Comparison of ENCODE assay signal across 18 mouse cellular contexts in the genomic region with DNA sequence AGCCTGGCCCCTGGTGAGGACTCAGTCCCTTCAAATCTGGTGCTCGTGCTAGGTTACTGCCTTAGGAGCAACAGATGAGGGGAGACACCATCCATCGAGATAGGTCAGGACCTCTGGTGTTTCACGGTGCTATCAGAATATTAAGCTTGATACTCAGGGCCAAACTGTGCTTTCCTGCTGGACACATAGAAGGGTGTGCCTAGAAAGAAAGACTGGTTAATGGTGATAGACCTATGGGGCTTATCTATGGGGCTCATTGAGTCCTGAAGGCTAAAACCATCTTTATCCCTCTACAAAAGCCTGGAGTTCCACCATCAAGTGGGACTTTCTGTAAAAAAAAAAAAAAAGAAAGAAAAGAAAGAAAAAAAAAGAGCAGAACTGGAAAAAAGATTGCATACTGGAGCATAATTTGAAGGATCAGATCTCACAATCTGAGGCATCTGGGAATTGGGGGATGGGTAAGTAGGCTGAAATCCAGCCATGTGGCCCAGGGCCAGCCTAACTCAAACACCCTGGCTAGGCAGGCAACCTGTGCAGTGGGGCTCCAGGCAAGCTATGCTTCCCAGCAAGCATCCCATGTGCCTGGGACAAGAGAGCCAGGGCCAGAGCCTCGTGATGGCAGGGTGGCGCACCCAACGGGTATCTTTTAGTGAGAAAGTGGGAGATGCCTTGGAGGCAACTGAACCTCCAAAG. TPM values are rescaled to one million over a fixed set of nuclear protein-coding genes. Genes with fewer than 3 reads are reported as not detected.
A peak's percentile ranks its signal among the peaks of the same experiment; 100 is the strongest.
DNase-seq lines count a peak whose midpoint lies in the region; ATAC-seq and TF ChIP-seq lines count a peak whose summit lies in the region.
"Had no signal": no experiment of that assay in that cellular context is flagged by ENCODE, and none has a peak within 500 bp of the region (broad histone marks: within the 10 kb centered on the region; RNA-seq: fewer than 3 reads in every experiment).

No protein-coding gene starts in this region.

- H3K9me3 ChIP-seq in G1E (replicated peaks), result no peaks in the 10 kb centered on the region
- no peaks in the 10 kb centered on the region for H3K9me3 ChIP-seq in liver, embryonic 13.5 days (replicated peaks)
- H3K9me3 ChIP-seq: embryonic facial prominence, embryonic 10.5 days; forebrain, embryonic 13.5 days; heart, embryonic 15.5 days; hindbrain, embryonic 15.5 days had no signal

- no peaks in the 10 kb centered on the region for H3K36me3 ChIP-seq in G1E (replicated peaks)
- no peaks in the 10 kb centered on the region for H3K36me3 ChIP-seq in liver, embryonic 13.5 days
- H3K36me3 ChIP-seq: embryonic facial prominence, embryonic 10.5 days; heart, embryonic 15.5 days; hindbrain, embryonic 15.5 days had no signal

- no peak overlapping the region for H3K4me2 ChIP-seq in liver, embryonic 13.5 days
- H3K4me2 ChIP-seq: forebrain, embryonic 13.5 days; heart, embryonic 11.5 days; heart, embryonic 15.5 days; hindbrain, embryonic 15.5 days had no signal

- WGBS in liver, embryonic 13.5 days (ENCODE audit: insufficient replicate concordance), result 48% methylated on average over 6 of the region's 6 CpGs

- H3K4me3 ChIP-seq in G1E (ENCODE audit: low read depth, low read length), result no peak overlapping the region
- no peak overlapping the region for H3K4me3 ChIP-seq in liver, embryonic 13.5 days (replicated peaks)
- H3K4me3 ChIP-seq: embryonic facial prominence, embryonic 10.5 days; forebrain, embryonic 13.5 days; heart, adult 2 months; heart, embryonic 15.5 days; hindbrain, embryonic 15.5 days had no signal

- peak; percentile 54 for ATAC-seq in G1E (ENCODE audit: extremely low read depth, insufficient number of reproducible peaks, low FRiP score, poor library complexity, severe bottlenecking)
- peak; percentile 75 for ATAC-seq in liver, embryonic 13.5 days (ENCODE audit: low read depth)
- no peak for ATAC-seq in granulocyte monocyte progenitor cell, adult 5-6 weeks (replicated peaks; ENCODE audit: poor library complexity, severe bottlenecking)
- ATAC-seq: forebrain, embryonic 13.5 days had no signal

- H3K9ac ChIP-seq in liver, embryonic 13.5 days, result no peak overlapping the region
- H3K9ac ChIP-seq: forebrain, embryonic 13.5 days; heart, embryonic 15.5 days; hindbrain, embryonic 15.5 days had no signal

- H3K27me3 ChIP-seq in G1E (ENCODE audit: insufficient read depth, low read length), result peaks cover 15% of the 10 kb centered on the region; the same call in 1 of the 2 replicates
- H3K27me3 ChIP-seq in liver, embryonic 13.5 days, result no peaks in the 10 kb centered on the region
- H3K27me3 ChIP-seq: heart, embryonic 15.5 days; hindbrain, embryonic 15.5 days had no signal

- peaks cover 19% of the 10 kb centered on the region for H3K4me1 ChIP-seq in G1E (ENCODE audit: insufficient read depth, low read depth, low read length)
- peaks cover 24% of the 10 kb centered on the region for H3K4me1 ChIP-seq in liver, embryonic 13.5 days (replicated peaks)
- H3K4me1 ChIP-seq: embryonic facial prominence, embryonic 10.5 days; forebrain, embryonic 13.5 days; heart, embryonic 15.5 days; hindbrain, embryonic 15.5 days had no signal

- H3K27ac ChIP-seq in liver, embryonic 13.5 days, result no peak overlapping the region; the same call in 1 of the 2 replicates
- H3K27ac ChIP-seq: embryonic facial prominence, embryonic 10.5 days; forebrain, embryonic 13.5 days; heart, adult 2 months; heart, embryonic 15.5 days; hindbrain, embryonic 15.5 days had no signal

- intact Hi-C loops in left cerebral cortex, postnatal 4 days (cut with DNase I), result no loop called here
- intact Hi-C loops in left cerebral cortex, postnatal 10 days (cut with DNase I), result no loop called here
- intact Hi-C loops in heart, postnatal 25 days (cut with DNase I), result no loop called here

- DNase-seq in adrenal gland, postnatal 14 days, result peak; percentile 20
- no peak for DNase-seq in adrenal gland, adult 8-10 months
- peak; percentile 40 for DNase-seq in left cerebral cortex, postnatal 4 days
- no peak for DNase-seq in left cerebral cortex, postnatal 10 days (ENCODE audit: extremely low spot score in 1 of 2, low spot score in 2 of 2)
- DNase-seq in G1E (ENCODE audit: low spot score), result no peak
- no peak for DNase-seq in liver, embryonic 13.5 days
- no peak for DNase-seq in heart, postnatal 25 days (ENCODE audit: low spot score)
- DNase-seq: adrenal gland, adult 2 months; cerebellum, adult 2 months; gastrocnemius, postnatal 10 days; heart, adult 2 months; heart, postnatal 14 days had no signal

- TF ChIP-seq CTCF in G1E (IDR thresholded peaks at IDR 0.05; ENCODE audit: low read depth, low read length), result no peak

RNA-seq across cellular contexts. Expression of gene Rbp2, which starts 24.6 kb away (rescaled TPM):
- 0.68 TPM in 1 of 2 replicates, not detected in the other for total RNA-seq in adrenal gland, postnatal 14 days (2021)
- total RNA-seq in adrenal gland, adult 8-10 months (2022), result not detected
- total RNA-seq in left cerebral cortex, postnatal 4 days (2021), result not detected
- not detected for total RNA-seq in left cerebral cortex, postnatal 10 days (2021)
- total RNA-seq in G1E (2014; fragmentation: Nextera tagmentation) (not detected in 2 replicates), G1E (2017) (0.58 TPM in 1 of 2 replicates, not detected in the other)
- polyA plus RNA-seq in G1E (2012), result 0.39 and 0.45 TPM in 2 replicates
- polyA plus RNA-seq in liver, embryonic 13.5 days (2015; fragmentation: Nextera tagmentation; extraction: Ambion mirVana), result 2.9 and 4.4 TPM in 2 replicates
- total RNA-seq in heart, postnatal 25 days (2021), result under 1 TPM in 1 of 2 experiments, not detected in 1; 0.39 TPM
- total RNA-seq in granulocyte monocyte progenitor cell, adult 5-6 weeks (2014; fragmentation: Nextera tagmentation), result not detected in 2 replicates
- total RNA-seq in granulocyte monocyte progenitor cell, adult 5-6 weeks (2017), result not detected in 2 replicates
- total RNA-seq: adrenal gland, adult 2 months; gastrocnemius, postnatal 10 days; heart, postnatal 14 days had no signal
- polyA plus RNA-seq: adrenal gland, adult 2 months; cerebellum, adult 2 months; forebrain, embryonic 13.5 days; heart, adult 2 months had no signal

RNA-seq across cellular contexts. Expression of gene Copb2, which starts 53.0 kb away (rescaled TPM):
- 111 and 113 TPM in 2 replicates for total RNA-seq in adrenal gland, postnatal 14 days (2021)
- 100 to 1,000 TPM; 136 to 145 (median 138) TPM for total RNA-seq in adrenal gland, adult 8-10 months (2022)
- 100 to 1,000 TPM; 111 to 117 TPM for total RNA-seq in left cerebral cortex, postnatal 4 days (2021)
- 100 to 1,000 TPM; 101 TPM for total RNA-seq in left cerebral cortex, postnatal 10 days (2021)
- 194 and 197 TPM in 2 replicates for total RNA-seq in G1E (2014; fragmentation: Nextera tagmentation)
- total RNA-seq in G1E (2017), result 182 and 205 TPM in 2 replicates
- polyA plus RNA-seq in G1E (2012), result 6.8 and 9.4 TPM in 2 replicates
- polyA plus RNA-seq in liver, embryonic 13.5 days (2015; fragmentation: Nextera tagmentation; extraction: Ambion mirVana), result 77.7 and 94.8 TPM in 2 replicates
- total RNA-seq in heart, postnatal 25 days (2021), result 100 to 1,000 TPM in 1 of 2 experiments, 10 to 100 TPM in 1; 95.3 to 100 TPM
- total RNA-seq in granulocyte monocyte progenitor cell, adult 5-6 weeks (2014; fragmentation: Nextera tagmentation), result 135 and 138 TPM in 2 replicates
- total RNA-seq in granulocyte monocyte progenitor cell, adult 5-6 weeks (2017), result 183 and 237 TPM in 2 replicates

Comparison
In these comparisons a context has a peak if more than half of its experiments do, and no peak if none do; other contexts are left out.
1. DNase-seq: peak in adrenal gland, postnatal 14 days (single experiment) and left cerebral cortex, postnatal 4 days (single experiment); none in adrenal gland, adult 8-10 months (single experiment), left cerebral cortex, postnatal 10 days (0 of 2), G1E (single experiment), liver, embryonic 13.5 days (single experiment) and heart, postnatal 25 days (single experiment).